Mouse (Mus musculus): ENCODE data around the gene Dlx3. TPM values are rescaled to one million over a fixed set of nuclear protein-coding genes. Genes with fewer than 3 reads are reported as not detected.

Gene Dlx3
- polyA plus RNA-seq, 1 experiment from 2014 or later = 8.0 TPM

DNA sequence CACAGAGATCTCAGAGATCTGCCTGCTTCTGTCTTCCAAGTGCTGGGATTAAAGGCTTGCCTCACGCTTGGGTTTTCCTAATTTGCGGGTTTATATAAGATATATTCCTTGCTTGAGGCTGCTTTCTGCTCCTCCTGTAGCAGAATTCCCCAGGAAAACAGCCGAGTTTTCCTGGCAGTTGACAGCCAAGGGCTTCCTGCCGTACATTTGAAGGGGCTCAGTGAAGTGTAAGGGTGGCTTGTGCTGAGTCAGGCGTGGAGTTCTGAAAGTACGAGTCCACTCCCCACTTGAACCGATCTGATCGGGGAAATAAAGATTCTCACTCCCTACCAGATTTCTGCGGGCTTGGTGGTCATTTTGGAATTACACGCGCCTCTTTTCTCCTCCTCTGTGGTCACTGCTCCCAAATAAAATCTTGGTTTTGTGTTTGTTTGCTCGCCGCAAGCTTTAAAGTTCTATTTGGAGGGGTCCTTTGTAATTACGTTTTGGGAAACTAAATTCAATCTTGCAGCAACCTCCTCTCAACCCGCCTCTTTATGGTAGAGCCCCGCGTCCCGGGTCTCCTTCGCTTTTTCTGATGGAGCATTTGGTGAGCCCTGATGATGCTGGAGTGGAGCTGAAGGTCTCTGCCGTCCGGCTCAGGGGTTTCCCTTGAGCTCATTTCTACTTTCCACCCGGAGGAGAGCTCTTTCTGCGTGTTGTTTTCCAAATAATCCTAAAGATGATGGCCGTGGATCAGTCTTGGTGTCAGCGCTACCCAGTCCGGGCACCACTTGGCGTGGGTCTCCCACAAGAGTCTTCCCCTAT is 29.7 kb downstream of the Dlx3 start:
- Histone ChIP-seq H3K4me1 (replicated peaks; ENCODE audit: control insufficient read depth, insufficient read depth) (peaks cover 10% of the 10 kb centered on the region), H3K36me3 (ENCODE audit: control insufficient read depth, insufficient read depth, low read length) (no peaks in the 10 kb centered on the region), H3K4me2 (replicated peaks; ENCODE audit: low read depth) (no peak overlapping the region), H3K9me3 (ENCODE audit: control insufficient read depth, low read length) (no peaks in the 10 kb centered on the region), H3K9ac (ENCODE audit: low read length) (no peak overlapping the region; the same call in 1 of the 2 replicates), H3K27me3 (ENCODE audit: control insufficient read depth, insufficient read depth, low read length) (peaks cover 25% of the 10 kb centered on the region; the same call in 1 of the 2 replicates), H3K27ac (replicated peaks) (no peak overlapping the region), H3K4me3 (ENCODE audit: low read depth, low read length) (no peak overlapping the region)
- TF ChIP-seq EP300 (optimal IDR thresholded peaks at IDR 0.05) (no peak), CTCF (IDR thresholded peaks at IDR 0.05; ENCODE audit: low read depth) (no peak)
- 11% methylated on average over 27 of the region's 27 CpGs for WGBS
- DNase-seq (ENCODE audit: low spot score) (no peak), ATAC-seq (ENCODE audit: low FRiP score, low TSS enrichment) (no peak)

DNA sequence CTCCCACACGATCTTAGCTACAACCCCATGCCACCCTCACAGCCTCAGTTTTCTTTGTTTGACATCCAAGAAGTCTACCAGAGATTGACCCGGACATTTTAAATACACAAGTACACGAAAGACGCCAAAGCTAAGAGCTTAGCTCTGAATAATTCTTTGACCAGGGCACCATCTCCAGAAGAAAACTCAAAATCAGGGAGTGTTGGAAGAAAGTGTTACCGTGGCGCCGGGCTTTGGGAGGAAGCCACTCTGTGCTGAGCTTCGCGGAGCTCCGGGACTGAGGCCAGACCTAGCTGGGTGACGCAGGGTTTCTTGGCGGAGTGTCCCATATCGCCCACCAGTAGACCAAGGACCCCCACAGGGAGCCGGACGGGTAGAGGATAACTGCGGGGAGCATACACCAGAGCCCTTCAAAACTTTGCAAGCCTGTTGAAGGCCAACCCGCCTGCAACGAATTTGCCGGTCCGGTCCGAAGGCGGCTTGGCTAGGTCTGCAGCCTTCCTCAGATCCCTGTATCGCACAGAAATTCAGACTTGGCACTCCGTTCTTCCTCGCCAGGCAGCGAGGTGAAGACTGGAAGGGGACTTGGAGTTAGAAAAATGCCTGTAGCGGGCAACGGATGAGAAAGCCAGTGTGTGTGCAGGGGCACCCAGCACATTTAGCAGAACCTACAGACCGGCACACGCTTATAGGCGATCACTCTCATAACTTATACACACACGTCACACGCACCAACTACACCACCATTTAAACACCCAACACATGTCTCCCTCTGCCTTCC is 30.5 kb downstream of the Dlx3 start:
- 13% methylated on average over 33 of the region's 33 CpGs for WGBS
- DNase-seq (ENCODE audit: low spot score) (no peak), ATAC-seq (ENCODE audit: low FRiP score, low TSS enrichment) (no peak)
- no peak overlapping the region for H3K4me3 ChIP-seq (ENCODE audit: low read depth, low read length)
- H3K4me1 ChIP-seq (replicated peaks; ENCODE audit: control insufficient read depth, insufficient read depth) = peaks cover 6% of the 10 kb centered on the region
- no peaks in the 10 kb centered on the region for H3K36me3 ChIP-seq (ENCODE audit: control insufficient read depth, insufficient read depth, low read length)
- TF ChIP-seq CTCF (IDR thresholded peaks at IDR 0.05; ENCODE audit: low read depth) (no peak), EP300 (optimal IDR thresholded peaks at IDR 0.05) (no peak)
- H3K27ac ChIP-seq (replicated peaks) = no peak overlapping the region
- H3K9ac ChIP-seq (ENCODE audit: low read length) = no peak overlapping the region
- H3K9me3 ChIP-seq (ENCODE audit: control insufficient read depth, low read length) = no peaks in the 10 kb centered on the region
- H3K27me3 ChIP-seq (ENCODE audit: control insufficient read depth, insufficient read depth, low read length) = peaks cover 20% of the 10 kb centered on the region; the same call in 1 of the 2 replicates
- H3K4me2 ChIP-seq (replicated peaks; ENCODE audit: low read depth) = no peak overlapping the region

DNA sequence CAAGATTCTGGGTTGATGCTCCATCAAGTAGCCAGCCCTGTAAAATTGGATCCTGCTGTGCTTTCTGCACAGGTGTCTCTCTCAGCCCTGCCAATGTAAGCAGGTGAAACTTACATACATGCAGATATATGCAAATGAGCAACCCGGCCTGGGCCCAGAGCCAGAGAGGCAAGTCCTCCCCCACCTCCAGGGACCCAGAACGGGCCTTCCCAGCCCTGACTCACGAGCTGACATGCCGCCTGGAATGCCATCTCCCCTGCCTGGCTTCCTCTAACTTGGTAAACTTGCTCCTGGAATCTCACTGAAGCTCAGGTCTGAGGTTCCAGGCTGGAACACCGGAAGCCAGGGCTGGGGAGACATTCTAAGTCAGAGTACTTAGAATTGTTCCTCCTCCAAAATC is 33.2 kb downstream of the Dlx3 start:
- TF ChIP-seq EP300 (optimal IDR thresholded peaks at IDR 0.05) (no peak), CTCF (IDR thresholded peaks at IDR 0.05; ENCODE audit: low read depth) (no peak)
- peaks cover 10% of the 10 kb centered on the region; the same call in 1 of the 2 replicates for H3K27me3 ChIP-seq (ENCODE audit: control insufficient read depth, insufficient read depth, low read length)

DNA sequence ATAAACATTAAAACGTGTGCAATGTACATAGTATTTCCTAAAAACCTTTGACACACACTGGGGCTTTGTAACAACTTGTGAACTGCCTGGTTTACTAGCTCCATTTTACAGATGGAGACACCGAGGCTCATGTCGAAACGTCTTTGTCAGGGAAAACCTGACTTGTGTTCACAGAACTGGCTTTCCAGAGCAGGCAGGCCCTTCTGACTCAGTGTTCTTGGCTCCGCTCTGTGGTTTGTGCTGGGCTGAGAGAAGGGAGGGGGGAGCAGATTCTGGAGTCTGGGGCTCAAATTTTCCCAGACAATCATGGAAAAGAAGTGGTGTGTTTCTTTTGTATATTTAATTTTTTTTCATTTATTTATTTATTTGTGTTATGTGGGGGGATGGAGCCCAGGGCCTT is 33.8 kb downstream of the Dlx3 start:
- Histone ChIP-seq H3K27ac (replicated peaks) (no peak overlapping the region), H3K27me3 (ENCODE audit: control insufficient read depth, insufficient read depth, low read length) (peaks cover 4% of the 10 kb centered on the region; the same call in 1 of the 2 replicates), H3K9ac (ENCODE audit: low read length) (no peak overlapping the region), H3K9me3 (ENCODE audit: control insufficient read depth, low read length) (no peaks in the 10 kb centered on the region), H3K4me2 (replicated peaks; ENCODE audit: low read depth) (no peak overlapping the region), H3K36me3 (ENCODE audit: control insufficient read depth, insufficient read depth, low read length) (no peaks in the 10 kb centered on the region), H3K4me3 (ENCODE audit: low read depth, low read length) (no peak overlapping the region), H3K4me1 (replicated peaks; ENCODE audit: control insufficient read depth, insufficient read depth) (no peaks in the 10 kb centered on the region; the same call in 1 of the 2 replicates)
- DNase-seq (ENCODE audit: low spot score) = no peak
- ATAC-seq (ENCODE audit: low FRiP score, low TSS enrichment) = no peak
- 67% methylated on average over 5 of the region's 5 CpGs for WGBS
- TF ChIP-seq EP300 (optimal IDR thresholded peaks at IDR 0.05) (no peak), CTCF (IDR thresholded peaks at IDR 0.05; ENCODE audit: low read depth) (no peak)

More for the DNA sequence above, 33.2 kb downstream of the Dlx3 start:
- no peak overlapping the region for H3K4me3 ChIP-seq (ENCODE audit: low read depth, low read length)
- H3K27ac ChIP-seq (replicated peaks) = no peak overlapping the region
- H3K4me1 ChIP-seq (replicated peaks; ENCODE audit: control insufficient read depth, insufficient read depth) = no peaks in the 10 kb centered on the region; the same call in 1 of the 2 replicates
- H3K36me3 ChIP-seq (ENCODE audit: control insufficient read depth, insufficient read depth, low read length) = no peaks in the 10 kb centered on the region
- no peak overlapping the region for H3K4me2 ChIP-seq (replicated peaks; ENCODE audit: low read depth)
- DNase-seq (ENCODE audit: low spot score) (no peak), ATAC-seq (ENCODE audit: low FRiP score, low TSS enrichment) (no peak)
- WGBS = 37% methylated on average over 5 of the region's 5 CpGs
- no peak overlapping the region for H3K9ac ChIP-seq (ENCODE audit: low read length)
- no peaks in the 10 kb centered on the region for H3K9me3 ChIP-seq (ENCODE audit: control insufficient read depth, low read length)

DNA sequence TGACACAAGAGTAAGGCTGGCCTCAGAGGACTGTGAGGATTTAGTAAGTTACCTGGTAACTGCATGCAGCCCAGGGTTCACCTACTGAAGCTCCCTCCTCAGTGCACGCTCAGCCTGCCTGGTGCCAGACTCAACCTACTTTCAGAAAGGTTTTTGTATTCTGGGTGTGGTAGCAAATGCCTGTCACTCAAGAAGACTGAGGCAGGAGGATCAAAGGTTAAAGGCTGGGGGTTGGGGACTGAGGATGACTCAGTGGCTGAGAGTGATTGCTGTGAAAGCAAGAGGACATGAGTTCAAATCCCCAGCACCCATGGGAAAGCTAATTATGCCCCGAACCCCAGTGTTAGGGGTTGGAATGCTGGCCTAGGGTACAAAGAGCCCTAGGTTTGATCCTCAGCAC is 35.6 kb downstream of the Dlx3 start:
- H3K27ac ChIP-seq (replicated peaks) = no peak overlapping the region
- H3K4me2 ChIP-seq (replicated peaks; ENCODE audit: low read depth) = no peak overlapping the region
- WGBS = 66% methylated on average over 2 of the region's 2 CpGs
- H3K36me3 ChIP-seq (ENCODE audit: control insufficient read depth, insufficient read depth, low read length) = no peaks in the 10 kb centered on the region
- no peaks in the 10 kb centered on the region for H3K9me3 ChIP-seq (ENCODE audit: control insufficient read depth, low read length)
- no peak for TF ChIP-seq EP300 (optimal IDR thresholded peaks at IDR 0.05)
- no peak for TF ChIP-seq CTCF (IDR thresholded peaks at IDR 0.05; ENCODE audit: low read depth)
- no peaks in the 10 kb centered on the region; the same call in 1 of the 2 replicates for H3K4me1 ChIP-seq (replicated peaks; ENCODE audit: control insufficient read depth, insufficient read depth)
- no peak overlapping the region for H3K4me3 ChIP-seq (ENCODE audit: low read depth, low read length)
- peaks cover 3% of the 10 kb centered on the region; the same call in 1 of the 2 replicates for H3K27me3 ChIP-seq (ENCODE audit: control insufficient read depth, insufficient read depth, low read length)
- no peak for ATAC-seq (ENCODE audit: low FRiP score, low TSS enrichment)
- no peak for DNase-seq (ENCODE audit: low spot score)
- H3K9ac ChIP-seq (ENCODE audit: low read length) = no peak overlapping the region

Data from stomach, postnatal 0 days (tissue).